Mouse (Mus musculus) gastrocnemius, postnatal 10 days (tissue): Measurements from ENCODE around the gene Ripor1. TPM values are rescaled to one million over a fixed set of nuclear protein-coding genes. Genes with fewer than 3 reads are reported as not detected.
A peak's percentile ranks its signal among the peaks of the same experiment; 100 is the strongest.

Source experiments
- DNase-seq: peaks from one replicate; pipeline ENCODE4 v3.0.0; 2021; ENCODE audit warnings: mixed read lengths
- microRNA-seq, 2 experiments: library from miRNA; unstranded; fragments of <30 nt; microRNA quantifications; one replicate each; pipeline ENCODE4 v1.2.0; 2021
- total RNA-seq, 2 experiments: library from RNA; stranded (reverse); gene quantifications; 2 replicates each; pipeline ENCODE4 v1.2.3; 2021

Ripor1 gene
- total RNA-seq, 2 experiments from 2014 or later: 20.7 to 26.9 TPM

DNA sequence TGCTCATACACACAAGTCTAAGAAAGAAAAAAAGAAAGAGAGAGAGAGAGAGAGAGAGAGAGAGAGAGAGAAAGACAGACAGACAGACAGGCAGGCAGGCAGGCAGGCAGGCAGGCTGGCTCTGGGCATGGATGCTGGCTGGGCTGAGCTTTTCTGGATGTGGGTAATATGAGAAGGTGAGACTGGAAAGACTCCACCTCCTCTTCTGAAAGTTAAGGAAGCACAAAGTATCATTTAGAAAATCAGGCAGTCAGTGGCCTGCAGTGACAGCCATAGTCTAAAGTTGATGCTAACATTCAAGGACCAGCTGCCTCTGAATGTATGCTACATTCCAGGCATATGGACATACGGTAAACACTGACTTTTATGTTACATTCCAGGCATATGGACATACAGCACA, 19.8 kb downstream of the Ripor1 start:
- DNase-seq: no peak

- no peak for DNase-seq
These were observed 21.0 kb downstream of the Ripor1 start for GRCm38 (mm10) chr8:105626086-105626485.

- no peak for DNase-seq
These were observed 24.3 kb downstream of the Ripor1 start for GRCm38 (mm10) chr8:105629337-105629736.

- DNase-seq: no peak
These were observed 29.9 kb downstream of the Ripor1 start for GRCm38 (mm10) chr8:105634771-105635458.

DNA sequence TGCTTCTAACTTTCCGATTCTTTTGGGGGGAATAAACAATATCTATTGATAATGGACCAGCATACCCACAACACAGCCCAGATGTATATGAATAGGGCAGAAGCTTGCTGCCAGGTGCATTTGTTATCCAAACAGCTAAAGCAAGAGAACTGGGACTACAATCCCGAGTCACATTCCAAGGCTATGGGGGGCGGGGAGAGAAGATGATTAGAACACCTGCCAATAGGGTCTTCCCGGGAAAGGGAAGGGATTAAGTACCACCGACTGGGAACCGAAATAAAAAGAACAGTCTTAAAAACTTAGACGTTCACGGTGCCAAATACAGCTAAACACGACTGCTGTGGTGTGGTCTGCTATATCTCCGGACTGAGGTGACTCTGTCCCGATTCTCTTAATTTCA, 30.4 kb downstream of the Ripor1 start:
- no peak for DNase-seq

GRCm38 (mm10) chr8:105636018-105636962, 31.2 kb downstream of the Ripor1 start, which contains the start of gene Ctcf:
TSS of gene Ctcf (plus strand) at chr8:105636568.
- peak; percentile 93 for DNase-seq

DNA sequence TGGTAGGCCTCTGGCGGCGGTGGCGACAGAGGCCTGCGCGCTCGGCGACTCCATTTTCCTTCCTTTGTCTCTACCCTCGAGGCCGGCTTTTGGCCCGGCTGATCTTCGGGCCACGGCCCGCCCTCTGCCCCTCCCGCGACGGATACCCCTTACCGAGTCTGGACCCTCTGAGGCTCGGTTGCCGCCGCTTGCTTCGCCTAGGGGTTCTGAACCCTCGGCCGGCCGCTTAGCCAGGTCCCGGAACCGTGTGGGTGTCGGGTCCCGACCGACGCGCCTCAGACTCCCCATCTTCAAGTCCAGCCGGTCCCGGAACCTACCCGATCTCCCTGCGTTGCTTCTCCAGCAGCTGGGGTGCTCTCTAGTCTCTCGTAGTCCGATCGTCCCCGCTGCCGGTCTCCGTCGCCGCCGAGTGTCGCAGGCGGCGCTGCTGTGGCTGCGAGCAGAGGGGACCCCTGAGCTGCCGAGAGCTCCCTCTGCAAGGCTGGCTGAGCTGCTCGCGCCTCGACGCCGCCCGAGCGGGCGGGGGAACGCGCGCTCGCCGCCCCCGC, 32.0 kb downstream of the Ripor1 start, which contains the start of gene Agrp:
Gene Agrp (minus strand): TSS at position 431 of the 548 bp plus-strand sequence.
- DNase-seq: peak; percentile 53

DNA sequence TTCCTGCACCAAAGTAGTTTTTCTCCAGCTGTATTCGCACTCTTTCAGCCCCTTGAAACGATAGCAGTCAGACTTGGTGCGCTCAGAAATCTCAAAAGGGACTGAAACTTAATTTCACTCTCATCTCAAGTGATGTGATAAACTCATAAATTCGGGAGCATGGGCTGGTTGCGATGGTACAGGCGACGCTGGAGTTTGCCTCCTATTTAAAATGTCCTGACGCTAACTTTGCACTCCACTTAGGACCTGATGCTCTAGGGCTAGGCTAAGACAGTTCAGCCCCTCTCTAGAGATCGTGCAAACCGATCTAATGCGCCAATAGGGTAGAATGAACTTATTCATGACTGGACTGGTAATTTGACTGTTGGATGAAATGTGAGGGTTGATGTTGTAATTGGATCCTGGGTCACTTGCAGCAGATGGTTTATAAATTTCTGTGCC, 32.6 kb downstream of the Ripor1 start:
- DNase-seq: peak; percentile 12

GRCm38 (mm10) chr8:105638510-105638909, 33.5 kb downstream of the Ripor1 start:
- no peak for DNase-seq

GRCm38 (mm10) chr8:105639835-105640234, 34.8 kb downstream of the Ripor1 start:
- no peak for DNase-seq

DNA sequence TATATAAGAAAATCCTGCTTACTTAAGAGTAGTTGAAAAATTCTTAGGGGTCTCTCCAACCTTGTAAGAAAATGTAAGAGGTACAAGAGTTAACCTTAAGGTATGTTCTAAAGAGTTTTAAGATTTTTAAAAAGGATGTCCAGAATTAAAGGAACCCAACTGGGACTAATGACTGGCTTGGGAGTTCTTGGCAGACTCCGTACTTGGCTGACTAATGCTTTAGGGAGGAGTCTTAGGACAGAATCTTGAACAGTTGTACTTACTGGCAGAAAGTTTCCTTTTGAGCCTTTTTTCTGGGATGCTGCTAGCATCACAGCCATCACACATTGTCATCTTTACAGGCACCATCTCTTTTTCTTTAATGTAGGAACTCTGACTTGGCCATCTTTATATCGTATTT, 35.5 kb downstream of the Ripor1 start:
- DNase-seq: no peak

DNA sequence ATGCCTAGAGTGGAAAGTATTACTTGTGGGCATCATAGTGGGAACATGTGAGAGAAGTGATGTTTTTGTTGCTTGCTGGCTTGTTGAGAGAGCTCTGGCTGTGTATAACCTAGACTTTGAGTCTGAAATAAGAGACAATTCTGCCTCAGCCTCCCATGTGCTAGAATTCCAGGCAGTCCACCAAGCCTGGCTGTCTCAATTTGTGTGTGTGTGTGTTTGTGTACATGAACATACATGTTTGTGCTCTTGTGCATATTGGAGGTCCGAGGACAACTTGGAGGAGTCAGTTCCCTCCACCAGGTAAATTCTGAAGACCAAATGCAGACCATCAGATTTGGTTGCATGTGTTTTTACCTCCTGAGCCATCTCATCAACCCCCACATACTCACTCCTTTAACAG, 40.1 kb downstream of the Ripor1 start:
- no peak for DNase-seq

DNA sequence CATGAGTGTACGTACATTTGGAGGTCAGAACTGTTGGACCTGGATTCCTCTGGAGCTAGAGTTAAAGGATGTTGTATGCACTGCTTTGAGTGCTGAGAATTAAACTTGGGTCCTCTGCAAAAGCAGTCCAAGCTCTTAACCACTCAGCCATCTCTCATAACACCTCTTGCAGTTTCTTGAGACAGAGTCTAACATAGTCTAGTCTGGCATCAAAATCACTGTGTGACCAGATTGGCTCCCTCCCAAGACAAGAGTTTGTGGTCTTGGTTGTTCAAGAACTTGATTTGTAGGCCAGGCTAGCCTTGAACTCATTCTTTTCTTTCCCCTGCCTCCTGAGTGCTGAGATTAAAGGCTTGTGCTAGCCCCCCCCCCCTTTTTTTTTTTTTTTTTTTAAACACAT, 43.9 kb downstream of the Ripor1 start:
- no peak for DNase-seq

DNA sequence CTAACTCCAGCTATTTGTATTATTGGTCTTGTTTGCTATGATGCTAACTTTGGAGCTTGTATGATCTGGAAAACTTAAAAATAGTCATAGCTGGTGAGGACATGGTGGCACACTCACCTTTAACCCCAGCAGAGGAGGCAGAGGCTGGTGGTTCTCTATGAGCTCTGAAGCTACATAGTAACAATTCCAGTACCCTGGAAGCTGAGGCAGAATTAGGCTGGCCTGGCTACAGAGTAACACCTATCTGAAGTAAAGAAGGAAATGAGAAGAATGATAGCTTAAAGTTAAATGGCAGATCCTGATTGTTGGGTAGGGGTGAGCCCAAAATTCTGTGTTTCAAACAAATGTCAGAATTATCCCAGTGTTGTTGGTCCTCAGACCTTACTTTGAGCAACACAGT, 52.6 kb downstream of the Ripor1 start:
- DNase-seq: no peak

- no peak for DNase-seq
These were observed 56.1 kb downstream of the Ripor1 start for GRCm38 (mm10) chr8:105661167-105661566.

Small RNAs within 50 kb of the gene (microRNA-seq; reads per million reads assigned to microRNA genes)
- gene Mir1966: 0.25 to 0.32 reads per million in 2 experiments

Other genes starting within 250 kb of the Ripor1 start
- gene Plekhg4, start 232.0 kb upstream of the Ripor1 start, total RNA-seq: under 1 TPM; 0.07 to 0.79 TPM
- under 1 TPM in 1 of 2 experiments, not detected in 1; 0.07 TPM for gene Kctd19, start 191.8 kb upstream of the Ripor1 start, total RNA-seq
- gene Lrrc36, start 191.7 kb upstream of the Ripor1 start, total RNA-seq: 1 to 10 TPM in 1 of 2 experiments, under 1 TPM in 1; 0.93 to 1.1 TPM
- 100 to 1,000 TPM; 260 to 285 TPM for gene Tppp3, start 133.7 kb upstream of the Ripor1 start, total RNA-seq
- gene Zdhhc1, start 108.4 kb upstream of the Ripor1 start, total RNA-seq: 10 to 100 TPM; 10.9 to 15.9 TPM
- gene Hsd11b2, start 86.5 kb upstream of the Ripor1 start, total RNA-seq: 1 to 10 TPM; 4.4 to 4.5 TPM
- 10 to 100 TPM; 49.3 to 54.2 TPM for gene Atp6v0d1, start 39.2 kb upstream of the Ripor1 start, total RNA-seq
- 10 to 100 TPM; 43.7 to 46.7 TPM for gene Ctcf, start 31.3 kb downstream of the Ripor1 start, total RNA-seq
- under 1 TPM; 0.84 to 0.85 TPM for gene Agrp, start 32.1 kb downstream of the Ripor1 start, total RNA-seq
- under 1 TPM; 0.28 to 0.38 TPM for gene Carmil2, start 81.0 kb downstream of the Ripor1 start, total RNA-seq
- gene Acd, start 95.8 kb downstream of the Ripor1 start, total RNA-seq: 10 to 100 TPM; 12.9 to 15.2 TPM
- gene Pard6a, start 95.9 kb downstream of the Ripor1 start, total RNA-seq: 1 to 10 TPM; 6.0 to 7.8 TPM
- not detected for gene 4933405L10Rik, start 102.4 kb downstream of the Ripor1 start, total RNA-seq
- gene Enkd1, start 103.0 kb downstream of the Ripor1 start, total RNA-seq: 1 to 10 TPM; 2.0 to 3.7 TPM
- gene Gfod2, start 153.4 kb downstream of the Ripor1 start, total RNA-seq: 1 to 10 TPM; 6.5 to 7.6 TPM
- gene Ranbp10, start 222.1 kb downstream of the Ripor1 start, total RNA-seq: 10 to 100 TPM; 19.9 to 25.2 TPM
- gene Tsnaxip1, start 222.5 kb downstream of the Ripor1 start, total RNA-seq: not detected
- 1 to 10 TPM; 5.2 to 7.0 TPM for gene Cenpt, start 248.0 kb downstream of the Ripor1 start, total RNA-seq
- gene Thap11, start 249.9 kb downstream of the Ripor1 start, total RNA-seq: 10 to 100 TPM; 24.2 to 26.9 TPM